Mouse (Mus musculus) liver, postnatal 0 days (tissue): ENCODE measurements around the gene Ptpro. TPM values are rescaled to one million over a fixed set of nuclear protein-coding genes. Genes with fewer than 3 reads are reported as not detected.

ENCODE experiments used
- ATAC-seq: fragments of 200-750 bp; cut with Nextera tagmentation; 2 replicates; pipeline ENCODE4 v1.8.0; 2017; ENCODE audit warnings: mild to moderate bottlenecking, moderate library complexity
- DNase-seq: peaks from one replicate; pipeline ENCODE4 v3.0.0-alpha.2; 2016
- H3K27ac ChIP-seq: fragments of 300-500 bp; sonication (generic); 2 replicates; pipeline ENCODE4 v1.5.1; 2014; ENCODE audit warnings: antibody characterized with exemption, moderate library complexity, mild to moderate bottlenecking, low read depth
- H3K27me3 ChIP-seq: fragments of 300-500 bp; sonication (generic); 2 replicates; pipeline ENCODE4 v1.6.1; 2014; ENCODE audit warnings: low read length, control low read depth, mixed read lengths; ENCODE audit not compliant: insufficient read depth
- H3K36me3 ChIP-seq: fragments of 300-500 bp; sonication (generic); replicated peaks from 2 replicates; pipeline ENCODE4 v1.6.1; 2014; ENCODE audit warnings: mild to moderate bottlenecking, control low read depth, low read length, moderate library complexity, mixed read lengths; ENCODE audit not compliant: insufficient read depth
- H3K4me1 ChIP-seq: fragments of 300-500 bp; sonication (generic); 2 replicates; pipeline ENCODE4 v1.6.1; 2014; ENCODE audit warnings: antibody characterized with exemption, mild to moderate bottlenecking, control low read depth; ENCODE audit not compliant: insufficient read depth
- H3K4me2 ChIP-seq: fragments of 300-500 bp; sonication (generic); 2 replicates; pipeline ENCODE4 v1.6.1; 2014; ENCODE audit warnings: low read depth, mild to moderate bottlenecking, low read length, moderate library complexity, mixed read lengths
- H3K4me3 ChIP-seq: fragments of 300-500 bp; sonication (generic); 2 replicates; pipeline ENCODE4 v1.5.1; 2014; ENCODE audit warnings: low read depth, low read length
- H3K9ac ChIP-seq: fragments of 300-500 bp; sonication (generic); replicated peaks from 2 replicates; pipeline ENCODE4 v1.6.1; 2014; ENCODE audit warnings: mild to moderate bottlenecking, moderate library complexity
- H3K9me3 ChIP-seq: fragments of 300-500 bp; sonication (generic); 2 replicates; pipeline ENCODE4 v1.6.1; 2016; ENCODE audit warnings: mild to moderate bottlenecking, control low read depth, low read length, mixed read lengths
- CTCF ChIP-seq: sonication (generic); IDR thresholded peaks from 2 replicates; pipeline ENCODE4 v1.5.1; 2016; ENCODE audit warnings: antibody characterized with exemption, low read depth
- EP300 ChIP-seq: IDR thresholded peaks from 2 replicates; pipeline ENCODE4 v1.6.1; 2016; ENCODE audit warnings: antibody characterized with exemption, low read depth, mild to moderate bottlenecking
- WGBS: fragments of 180-500 bp; shearing (Covaris S2); extraction: QIAGEN DNeasy Blood & Tissue Kit; methylation state at CpG from one replicate; pipeline ENCODE4 v1.1.7; 2014; ENCODE audit not compliant: insufficient replicate concordance; 5-methylcytosine and 5-hydroxymethylcytosine counted together
- polyA plus RNA-seq: library from polyadenylated mRNA; unstranded; fragments of >200 nt; fragmentation: Nextera tagmentation; extraction: Ambion mirVana; gene quantifications from 2 replicates; pipeline ENCODE4 v1.2.1, GENCODE M21; 2015

Gene Ptpro
- 0.75 and 0.86 TPM in 2 replicates for polyA plus RNA-seq

DNA sequence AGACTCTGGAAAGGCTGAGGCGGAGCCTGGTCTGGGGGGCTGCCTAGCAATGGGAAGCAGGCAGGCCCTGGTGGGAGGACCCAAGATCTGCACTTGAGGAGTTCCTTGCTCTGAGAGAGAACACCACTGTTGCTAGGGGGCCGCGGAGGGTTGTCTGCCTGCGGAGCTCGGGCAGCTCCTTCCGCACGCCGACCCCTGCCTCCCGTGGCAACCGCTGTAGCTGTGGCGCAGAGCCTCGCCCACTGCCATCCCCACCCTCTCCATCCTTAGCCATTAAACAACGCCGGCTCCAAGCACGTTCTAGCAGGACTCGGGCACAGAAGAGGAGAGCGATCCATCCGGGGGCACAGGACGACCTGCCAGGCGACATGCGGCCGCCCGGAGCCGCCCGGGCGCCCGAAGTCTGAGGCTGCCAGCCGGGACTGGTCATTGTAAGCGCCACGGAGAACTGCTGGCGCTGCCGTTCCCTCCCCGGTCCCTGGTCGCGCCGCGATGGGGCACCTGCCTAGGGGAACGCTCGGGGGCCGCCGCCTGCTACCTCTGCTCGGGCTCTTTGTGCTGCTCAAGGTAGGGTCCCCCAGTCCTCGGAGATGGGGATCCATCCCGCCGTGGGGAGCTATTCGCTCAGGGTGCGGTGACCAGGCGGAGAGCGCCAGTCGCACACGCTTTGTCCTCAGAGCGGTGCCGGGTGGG is at the start of gene Ptpro:
TSS of gene Ptpro (plus strand) at position 126 of the 693 bp plus-strand sequence.
- Histone ChIP-seq H3K4me2 (peak within 1 kb of the TSS; percentile 18), H3K27me3 (peaks cover 26% of the 10 kb centered on the region), H3K9ac (no peak within 1 kb of the TSS), H3K36me3 (no peaks in the 10 kb centered on the region), H3K4me3 (0 out of 2 replicates have a peak within 1 kb of the TSS, but pooled peaks have one; percentile 13), H3K27ac (no peak within 1 kb of the TSS), H3K4me1 (no peaks in the 10 kb centered on the region), H3K9me3 (no peaks in the 10 kb centered on the region)
- TF ChIP-seq CTCF = no peak
- TF ChIP-seq EP300 = no peak
- 2% methylated on average over 53 of the region's 53 CpGs for WGBS
- DNase-seq = no peak
- no peak for ATAC-seq

DNA sequence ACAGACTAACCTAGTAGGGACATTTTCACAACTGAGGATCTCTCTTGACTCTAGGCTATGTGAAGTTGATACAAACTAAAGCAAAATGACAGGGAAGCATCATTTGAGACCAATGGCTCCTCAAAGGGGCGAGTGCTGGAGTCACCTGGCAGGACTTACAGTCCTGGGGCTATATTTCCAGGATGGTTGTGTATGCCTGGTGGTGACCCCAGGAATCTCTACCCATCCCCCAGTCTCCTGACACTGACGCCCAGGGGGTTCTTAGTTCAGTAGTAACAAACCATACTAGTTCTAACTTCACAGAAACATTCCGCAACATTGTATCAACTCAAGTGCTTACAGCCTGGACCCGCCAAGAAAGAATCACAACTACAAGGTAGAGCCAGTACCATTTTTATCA is 49.5 kb upstream of the Ptpro start:
- TF ChIP-seq EP300 (no peak), CTCF (no peak)
- 72% methylated on average over 4 of the region's 4 CpGs for WGBS
- H3K27me3 ChIP-seq = no peaks in the 10 kb centered on the region
- H3K4me2 ChIP-seq = no peak overlapping the region
- no peak overlapping the region for H3K4me3 ChIP-seq
- no peaks in the 10 kb centered on the region for H3K4me1 ChIP-seq
- no peak for ATAC-seq
- no peaks in the 10 kb centered on the region for H3K36me3 ChIP-seq
- no peak for DNase-seq
- H3K9ac ChIP-seq = no peak overlapping the region
- H3K9me3 ChIP-seq = no peaks in the 10 kb centered on the region
- no peak overlapping the region for H3K27ac ChIP-seq

DNA sequence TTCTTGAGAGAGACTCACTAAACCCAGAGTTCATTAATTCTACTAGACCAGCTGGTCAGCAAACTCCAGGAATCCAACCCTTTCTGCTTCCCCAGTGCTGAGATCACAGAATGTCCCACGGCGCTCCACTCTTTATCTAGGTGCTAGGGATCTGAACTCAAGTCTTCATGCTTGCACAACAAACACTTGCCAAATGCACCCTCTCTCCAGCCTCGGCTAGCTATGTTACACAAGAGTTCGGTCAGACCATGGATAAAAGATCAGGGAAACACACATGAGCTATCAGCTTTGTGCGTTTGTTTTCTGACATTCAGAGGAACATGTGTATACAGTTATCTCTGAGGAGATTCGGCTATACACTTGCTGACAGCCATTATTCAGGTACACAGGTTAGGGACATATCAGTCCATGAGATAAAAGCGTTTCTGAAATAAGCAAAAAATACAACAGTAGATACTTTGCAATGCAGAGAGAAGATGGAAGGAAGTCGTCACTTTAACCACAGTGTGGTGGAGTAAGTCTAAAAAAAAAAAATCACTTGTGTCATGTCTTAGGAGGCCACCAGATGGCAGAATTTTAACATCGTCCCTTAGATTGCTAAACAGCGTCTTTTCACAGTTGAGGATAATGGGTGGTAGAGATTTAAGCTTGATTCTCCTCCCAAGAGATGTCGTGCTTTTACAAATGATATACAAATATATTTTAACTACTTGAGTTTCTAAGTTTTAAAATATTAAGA is 46.3 kb upstream of the Ptpro start:
- TF ChIP-seq CTCF (peak; percentile 62), EP300 (no peak)
- no peak overlapping the region for H3K9ac ChIP-seq
- no peak for ATAC-seq
- no peaks in the 10 kb centered on the region for H3K27me3 ChIP-seq
- no peaks in the 10 kb centered on the region for H3K36me3 ChIP-seq
- 40% methylated on average over 11 of the region's 11 CpGs for WGBS
- H3K4me2 ChIP-seq = no peak overlapping the region
- no peaks in the 10 kb centered on the region for H3K9me3 ChIP-seq
- no peak for DNase-seq
- H3K4me3 ChIP-seq = no peak overlapping the region
- H3K4me1 ChIP-seq = no peaks in the 10 kb centered on the region
- H3K27ac ChIP-seq = no peak overlapping the region

DNA sequence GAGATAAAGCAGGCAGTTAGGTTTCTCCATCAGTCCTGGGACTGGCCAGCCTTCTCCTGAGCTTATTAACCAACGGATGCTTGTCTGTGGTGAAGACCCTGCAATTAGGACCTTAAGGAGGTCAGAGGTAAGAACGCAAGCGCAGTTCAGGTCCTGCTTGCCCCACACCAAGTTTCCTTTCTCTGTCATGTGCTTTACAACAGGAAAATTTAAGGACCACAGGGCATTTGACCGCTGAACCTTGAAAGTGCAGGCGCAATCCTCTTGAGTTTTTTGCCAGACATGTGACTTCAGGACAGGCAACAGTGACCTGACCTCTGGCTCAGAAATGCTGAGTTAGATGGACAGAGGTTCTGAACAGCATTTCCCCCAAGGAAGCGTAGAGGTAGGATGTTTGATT is 45.0 kb upstream of the Ptpro start:
- no peaks in the 10 kb centered on the region for H3K36me3 ChIP-seq
- H3K4me3 ChIP-seq = no peak overlapping the region
- H3K9me3 ChIP-seq = no peaks in the 10 kb centered on the region
- DNase-seq (no peak), ATAC-seq (no peak)
- H3K4me2 ChIP-seq = no peak overlapping the region
- H3K27me3 ChIP-seq = no peaks in the 10 kb centered on the region
- H3K27ac ChIP-seq = no peak overlapping the region
- WGBS = 92% methylated on average over 6 of the region's 6 CpGs
- H3K9ac ChIP-seq = no peak overlapping the region
- TF ChIP-seq CTCF (no peak), EP300 (no peak)
- no peaks in the 10 kb centered on the region for H3K4me1 ChIP-seq

DNA sequence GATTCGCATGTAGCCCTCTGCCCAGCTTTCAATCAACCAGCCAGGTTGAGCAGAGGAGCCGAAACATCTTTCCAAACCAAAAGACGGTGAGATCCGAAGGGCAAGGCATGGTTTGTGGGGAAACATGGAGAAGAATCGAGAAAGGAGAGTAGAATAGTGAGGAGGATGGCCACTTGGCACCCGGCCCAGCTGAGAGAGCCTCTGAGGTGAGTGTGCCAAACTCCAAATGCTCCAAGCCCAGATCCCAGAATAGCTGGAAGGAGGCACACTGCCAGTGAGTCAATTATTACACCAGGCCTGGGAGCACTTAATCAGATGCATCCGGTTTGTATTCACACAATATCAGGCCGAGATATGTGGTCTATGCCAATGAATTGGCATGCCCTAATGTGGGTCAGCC is 42.1 kb upstream of the Ptpro start:
- H3K27me3 ChIP-seq = no peaks in the 10 kb centered on the region
- H3K9me3 ChIP-seq = no peaks in the 10 kb centered on the region
- H3K36me3 ChIP-seq = no peaks in the 10 kb centered on the region
- DNase-seq (peak; percentile 11), ATAC-seq (no peak)
- no peaks in the 10 kb centered on the region for H3K4me1 ChIP-seq
- no peak overlapping the region for H3K9ac ChIP-seq
- no peak overlapping the region for H3K4me3 ChIP-seq
- 81% methylated on average over 8 of the region's 8 CpGs for WGBS
- TF ChIP-seq EP300 (no peak), CTCF (no peak)
- H3K27ac ChIP-seq = no peak overlapping the region
- H3K4me2 ChIP-seq = no peak overlapping the region

DNA sequence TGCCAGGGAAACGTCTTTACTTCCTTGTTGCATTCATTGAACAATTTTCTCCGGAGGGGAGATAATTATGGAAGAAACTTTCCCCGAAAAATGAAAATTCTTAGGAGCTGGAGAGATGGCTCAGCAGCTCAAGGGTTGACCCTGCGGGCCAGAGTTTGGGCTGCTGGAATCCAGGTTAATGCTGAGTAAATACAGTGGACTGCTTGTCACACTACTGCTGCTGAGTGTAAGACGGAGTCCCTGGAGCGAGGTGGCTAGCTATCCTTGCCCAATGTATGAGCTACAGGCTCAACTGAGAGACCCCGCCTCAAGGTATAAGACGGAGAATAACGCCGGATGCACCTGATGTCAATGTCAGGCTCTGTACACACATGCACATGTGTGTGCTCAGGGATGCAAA is 41.1 kb upstream of the Ptpro start:
- DNase-seq (no peak), ATAC-seq (no peak)
- Histone ChIP-seq H3K4me1 (no peaks in the 10 kb centered on the region), H3K9me3 (no peaks in the 10 kb centered on the region), H3K4me2 (no peak overlapping the region), H3K27me3 (no peaks in the 10 kb centered on the region), H3K4me3 (no peak overlapping the region), H3K27ac (no peak overlapping the region), H3K9ac (no peak overlapping the region), H3K36me3 (no peaks in the 10 kb centered on the region)
- TF ChIP-seq CTCF = no peak
- TF ChIP-seq EP300 = no peak
- WGBS = 79% methylated on average over 10 of the region's 10 CpGs
